Mouse (Mus musculus): ENCODE measurements around the gene Col15a1. TPM values are rescaled to one million over a fixed set of nuclear protein-coding genes. Genes with fewer than 3 reads are reported as not detected.

Col15a1 gene
- polyA plus RNA-seq, 1 experiment from 2014 or later = 0.57 TPM

DNA sequence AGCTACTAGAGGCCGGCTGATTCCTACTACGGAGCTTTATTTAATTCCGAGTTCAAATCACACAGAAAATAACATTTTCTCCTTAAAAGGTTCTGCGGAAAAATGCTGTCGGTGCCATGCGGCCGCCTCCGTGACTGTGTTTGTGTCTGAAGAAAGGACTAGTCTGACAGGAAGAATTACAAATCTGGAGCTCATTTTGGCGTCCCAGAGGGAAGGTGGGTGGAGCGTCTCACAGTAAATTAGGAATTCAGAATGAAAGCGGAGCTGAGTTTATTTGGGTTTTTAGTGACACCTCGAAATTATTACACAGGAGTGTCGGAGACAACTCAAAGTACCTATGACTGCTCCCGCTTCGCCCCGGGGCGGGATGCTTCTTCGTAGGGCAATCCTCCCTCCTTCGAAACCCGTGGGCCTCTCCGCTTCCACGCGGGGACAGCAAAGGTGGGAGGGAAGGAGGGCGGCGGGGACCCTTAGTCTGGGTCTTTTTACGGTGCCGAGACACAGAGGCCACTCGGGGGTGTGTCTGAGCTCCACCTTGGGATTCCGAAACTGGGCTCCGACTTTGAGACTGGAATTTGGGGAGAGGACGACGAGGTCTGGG lies 144.2 kb downstream of the Col15a1 start:
- Histone ChIP-seq H3K36me3 (ENCODE audit: control insufficient read depth, insufficient read depth) (no peaks in the 10 kb centered on the region), H3K9me3 (replicated peaks; ENCODE audit: control insufficient read depth, low read length) (no peaks in the 10 kb centered on the region), H3K4me3 (ENCODE audit: low read depth, low read length) (peak overlapping the region; percentile 80), H3K27me3 (ENCODE audit: control insufficient read depth, insufficient read depth, low read depth, low read length) (peaks cover 16% of the 10 kb centered on the region), H3K4me2 (ENCODE audit: low read depth, low read length) (peak overlapping the region; percentile 97), H3K9ac (ENCODE audit: low read depth, low read length) (peak overlapping the region; percentile 70), H3K4me1 (ENCODE audit: control insufficient read depth, low read depth, low read length) (peaks cover 14% of the 10 kb centered on the region), H3K27ac (ENCODE audit: low read length) (no peak overlapping the region)
- ATAC-seq (ENCODE audit: low read depth) = no peak
- WGBS (ENCODE audit: insufficient replicate concordance) = under 1% methylated on average over 32 of the region's 32 CpGs

DNA sequence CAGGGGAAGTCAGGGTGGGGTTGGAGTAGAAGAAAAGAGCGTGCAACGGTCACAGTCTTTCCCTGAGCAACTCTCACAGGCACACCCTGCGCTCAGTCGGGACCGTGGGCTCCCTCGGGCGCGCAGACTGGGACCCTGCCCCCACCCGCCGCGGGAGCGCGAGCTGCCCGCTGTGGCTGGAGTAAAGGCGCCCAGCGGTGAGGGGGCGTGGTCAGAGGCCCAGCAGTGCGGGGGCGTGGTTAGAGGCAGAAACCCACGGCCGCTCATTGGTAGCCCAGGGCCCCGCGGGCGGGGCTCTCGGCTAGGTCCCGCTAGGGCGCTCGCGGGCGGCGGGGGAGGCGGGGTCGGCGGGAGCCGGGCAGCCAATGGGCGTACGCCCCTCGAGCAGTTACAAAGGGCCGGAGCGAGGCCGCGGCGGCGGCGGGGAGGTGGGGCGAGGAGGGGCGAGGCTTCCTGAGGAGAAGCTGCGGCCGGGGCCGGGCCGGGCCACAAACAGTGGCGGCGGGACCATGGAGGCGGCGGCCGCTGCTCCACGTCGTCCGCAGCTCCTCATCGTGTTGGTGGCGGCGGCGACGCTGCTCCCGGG lies 144.9 kb downstream of the Col15a1 start, which contains the start of gene Tgfbr1:
Gene Tgfbr1, plus strand, starts transcription at position 420 of the 586 bp plus-strand sequence.
- Histone ChIP-seq H3K27ac (ENCODE audit: low read length) (peak within 1 kb of the TSS; percentile 81), H3K9me3 (replicated peaks; ENCODE audit: control insufficient read depth, low read length) (no peaks in the 10 kb centered on the region), H3K4me3 (ENCODE audit: low read depth, low read length) (peak within 1 kb of the TSS; percentile 80), H3K4me2 (ENCODE audit: low read depth, low read length) (peak within 1 kb of the TSS; percentile 97), H3K36me3 (ENCODE audit: control insufficient read depth, insufficient read depth) (no peaks in the 10 kb centered on the region), H3K9ac (ENCODE audit: low read depth, low read length) (peak within 1 kb of the TSS; percentile 82), H3K27me3 (ENCODE audit: control insufficient read depth, insufficient read depth, low read depth, low read length) (peaks cover 16% of the 10 kb centered on the region), H3K4me1 (ENCODE audit: control insufficient read depth, low read depth, low read length) (peaks cover 14% of the 10 kb centered on the region)
- 0% methylated on average over 45 of the region's 65 CpGs for WGBS (ENCODE audit: insufficient replicate concordance)
- ATAC-seq (ENCODE audit: low read depth) = peak; percentile 99

DNA sequence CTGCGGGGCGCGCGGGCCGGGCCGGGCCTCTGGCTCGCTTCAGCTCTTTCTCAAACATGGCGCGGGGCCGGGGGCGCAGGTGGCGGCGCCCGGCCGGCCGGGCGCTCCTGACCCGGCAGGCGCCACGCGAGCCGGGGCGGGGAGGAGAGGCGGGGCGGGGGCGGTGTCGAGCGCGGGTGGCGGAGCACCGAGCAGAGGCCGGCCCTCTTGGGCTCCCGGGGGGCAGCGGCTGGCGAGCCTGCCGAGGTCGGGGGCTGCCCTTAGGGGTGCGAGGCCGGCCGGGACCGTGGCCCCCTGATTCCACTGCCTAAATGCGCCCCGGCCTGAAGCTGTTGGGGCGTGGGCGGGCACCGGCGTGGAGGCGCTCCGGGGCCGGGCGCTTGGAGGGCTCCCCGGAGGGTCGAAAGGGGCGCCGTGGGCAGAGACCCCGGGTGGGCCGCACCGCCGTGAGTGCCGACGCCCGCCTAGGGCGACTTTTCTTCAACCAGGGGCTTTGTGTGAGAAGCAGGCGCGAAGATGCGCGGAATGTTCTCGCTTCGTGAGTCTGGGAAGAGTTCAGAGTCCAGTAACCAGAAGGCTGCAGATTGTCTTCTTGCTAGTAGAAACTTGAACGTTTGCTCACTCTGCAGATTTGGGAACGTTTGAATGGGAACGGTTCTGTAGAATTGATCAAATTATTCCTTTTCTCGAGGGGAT lies 145.6 kb downstream of the Col15a1 start:
- peaks cover 16% of the 10 kb centered on the region for H3K27me3 ChIP-seq (ENCODE audit: control insufficient read depth, insufficient read depth, low read depth, low read length)
- peak overlapping the region; percentile 82 for H3K9ac ChIP-seq (ENCODE audit: low read depth, low read length)
- H3K36me3 ChIP-seq (ENCODE audit: control insufficient read depth, insufficient read depth) = no peaks in the 10 kb centered on the region
- peaks cover 14% of the 10 kb centered on the region for H3K4me1 ChIP-seq (ENCODE audit: control insufficient read depth, low read depth, low read length)
- H3K4me2 ChIP-seq (ENCODE audit: low read depth, low read length) = peak overlapping the region; percentile 97
- peak overlapping the region; percentile 81 for H3K27ac ChIP-seq (ENCODE audit: low read length)
- under 1% methylated on average over 68 of the region's 73 CpGs for WGBS (ENCODE audit: insufficient replicate concordance)
- H3K4me3 ChIP-seq (ENCODE audit: low read depth, low read length) = peak overlapping the region; percentile 80
- ATAC-seq (ENCODE audit: low read depth) = peak; percentile 64
- no peaks in the 10 kb centered on the region for H3K9me3 ChIP-seq (replicated peaks; ENCODE audit: control insufficient read depth, low read length)

DNA sequence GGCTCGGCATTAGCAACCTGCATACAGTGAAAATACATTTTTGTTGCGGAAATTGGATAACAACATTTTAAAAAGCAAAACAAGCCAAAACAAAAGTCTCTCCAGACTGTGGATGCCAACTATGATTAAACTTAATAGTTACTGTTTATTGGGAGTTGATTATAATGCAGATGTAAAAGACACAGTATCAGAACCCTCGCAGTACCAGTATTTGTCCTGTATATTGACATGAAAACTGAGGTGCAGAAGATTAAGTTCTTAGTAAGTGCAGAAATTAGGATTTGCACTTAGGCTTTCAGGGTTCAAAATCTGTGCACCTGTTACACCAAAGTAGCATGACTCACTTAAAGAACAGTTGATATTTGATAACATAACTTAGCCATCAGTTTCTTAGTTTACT lies 146.3 kb downstream of the Col15a1 start:
- no peak overlapping the region for H3K9ac ChIP-seq (ENCODE audit: low read depth, low read length)
- H3K27ac ChIP-seq (ENCODE audit: low read length) = no peak overlapping the region
- H3K27me3 ChIP-seq (ENCODE audit: control insufficient read depth, insufficient read depth, low read depth, low read length) = peaks cover 16% of the 10 kb centered on the region
- WGBS (ENCODE audit: insufficient replicate concordance) = 47% methylated on average over 3 of the region's 3 CpGs
- peak overlapping the region; percentile 80 for H3K4me3 ChIP-seq (ENCODE audit: low read depth, low read length)
- H3K9me3 ChIP-seq (replicated peaks; ENCODE audit: control insufficient read depth, low read length) = no peaks in the 10 kb centered on the region
- peaks cover 14% of the 10 kb centered on the region for H3K4me1 ChIP-seq (ENCODE audit: control insufficient read depth, low read depth, low read length)
- H3K4me2 ChIP-seq (ENCODE audit: low read depth, low read length) = peak overlapping the region; percentile 97
- no peaks in the 10 kb centered on the region for H3K36me3 ChIP-seq (ENCODE audit: control insufficient read depth, insufficient read depth)
- no peak for ATAC-seq (ENCODE audit: low read depth)

DNA sequence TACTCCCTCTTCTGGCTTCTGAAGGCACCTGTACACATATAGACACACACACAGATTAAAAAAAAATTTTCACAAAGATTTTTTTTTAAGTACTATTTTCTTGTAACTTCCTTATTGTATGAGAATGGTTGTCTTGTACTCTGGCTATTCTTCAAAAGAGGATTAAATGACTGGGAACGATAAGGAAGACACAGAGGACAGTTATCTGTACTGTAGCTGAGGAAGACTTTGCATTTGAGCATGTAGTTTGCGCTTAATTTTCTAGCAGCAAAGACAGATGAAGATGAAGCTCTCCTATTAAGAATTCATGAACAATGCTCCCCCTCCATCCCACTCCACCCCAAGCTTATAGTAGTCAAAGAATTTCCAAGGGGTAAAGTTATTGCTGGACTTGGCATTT lies 154.7 kb downstream of the Col15a1 start:
- Histone ChIP-seq H3K4me3 (ENCODE audit: low read depth, low read length) (no peak overlapping the region), H3K27me3 (ENCODE audit: control insufficient read depth, insufficient read depth, low read depth, low read length) (no peaks in the 10 kb centered on the region), H3K4me2 (ENCODE audit: low read depth, low read length) (no peak overlapping the region), H3K9me3 (replicated peaks; ENCODE audit: control insufficient read depth, low read length) (no peaks in the 10 kb centered on the region), H3K36me3 (ENCODE audit: control insufficient read depth, insufficient read depth) (no peaks in the 10 kb centered on the region), H3K4me1 (ENCODE audit: control insufficient read depth, low read depth, low read length) (no peaks in the 10 kb centered on the region), H3K9ac (ENCODE audit: low read depth, low read length) (no peak overlapping the region), H3K27ac (ENCODE audit: low read length) (no peak overlapping the region)
- no peak for ATAC-seq (ENCODE audit: low read depth)
- 61% methylated on average over 2 of the region's 2 CpGs for whole genome bisulfite sequencing (ENCODE audit: insufficient replicate concordance)

Other genes with a start within 250 kb of the Col15a1 start
- 0.06 and 0.11 TPM in 2 replicates for gene Gabbr2, start 216.3 kb upstream of the Col15a1 start, polyA plus RNA-seq (2015; fragmentation: Nextera tagmentation; extraction: Ambion mirVana)
- gene Anks6, start 150.7 kb upstream of the Col15a1 start, polyA plus RNA-seq (2015; fragmentation: Nextera tagmentation; extraction: Ambion mirVana) = 0.08 and 0.12 TPM in 2 replicates
- gene Galnt12, start 116.3 kb upstream of the Col15a1 start, polyA plus RNA-seq (2015; fragmentation: Nextera tagmentation; extraction: Ambion mirVana) = 0.54 and 0.60 TPM in 2 replicates
- 5.4 and 5.8 TPM in 2 replicates for gene Tgfbr1, start 145.1 kb downstream of the Col15a1 start, polyA plus RNA-seq (2015; fragmentation: Nextera tagmentation; extraction: Ambion mirVana)